Mouse (Mus musculus) adrenal gland, adult 18-20 months (tissue): ENCODE data around the gene D430041D05Rik. TPM values are rescaled to one million over a fixed set of nuclear protein-coding genes. Genes with fewer than 3 reads are reported as not detected.

Experiments
- DNase-seq, 2 experiments: peaks; one replicate each; pipeline ENCODE4 v3.0.0; 2021 to 2022; ENCODE audit warnings: low spot score in 2 of 2
- total RNA-seq, 2 experiments: library from RNA; stranded (reverse); gene quantifications; 1 replicate in 1 of 2; 2 replicates in 1 of 2; pipeline ENCODE4 v1.2.3; 2021

D430041D05Rik gene
- total RNA-seq, 2 experiments from 2014 or later, result 7.0 to 11.9 TPM

GRCm38 (mm10) chr2:104205623-104206022 is 205.2 kb downstream of the D430041D05Rik start:
- DNase-seq, result no peak

DNA sequence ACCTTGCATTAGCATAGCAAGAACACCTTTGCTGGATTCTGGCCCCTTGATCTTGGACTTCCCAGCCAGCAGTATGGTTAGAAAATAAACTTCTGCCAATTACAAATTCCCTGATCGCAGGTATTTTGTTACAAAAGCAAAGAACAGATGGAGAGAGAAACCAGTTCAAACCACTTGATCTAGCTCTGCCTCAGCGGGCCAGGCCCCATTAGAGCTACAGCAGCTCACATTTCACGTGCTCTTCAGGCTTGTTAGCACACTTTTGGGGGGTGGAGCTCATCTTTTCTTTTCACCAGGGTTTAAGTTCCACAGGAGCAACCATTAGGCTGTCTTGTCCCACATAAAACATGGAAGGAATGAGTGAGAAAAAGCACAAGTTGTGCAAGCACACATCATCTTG is 210.6 kb downstream of the D430041D05Rik start:
- DNase-seq, result no peak

DNA sequence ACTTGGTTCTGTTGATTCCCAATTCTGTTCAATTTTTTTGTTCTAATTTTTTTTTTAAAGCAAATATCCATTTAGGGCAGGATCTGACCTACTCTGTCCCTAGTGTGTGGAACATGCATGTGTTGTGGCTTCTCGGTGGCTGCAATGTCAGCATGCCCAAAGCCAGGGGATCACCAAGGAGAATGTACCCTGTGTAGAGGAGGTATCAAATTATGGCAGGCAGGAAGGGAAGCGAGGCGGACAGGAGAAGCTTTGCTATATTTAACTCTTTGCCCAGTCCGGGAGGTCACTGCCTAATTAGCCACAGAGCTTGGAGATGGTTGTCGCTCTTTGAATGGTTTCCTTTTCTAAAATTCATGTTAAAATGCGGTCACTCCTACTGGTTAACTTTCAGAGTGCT is 212.6 kb downstream of the D430041D05Rik start:
- no peak for DNase-seq

- no peak for DNase-seq
These were observed 213.5 kb downstream of the D430041D05Rik start for GRCm38 (mm10) chr2:104197281-104197680.

- DNase-seq, result no peak
These were observed 218.2 kb downstream of the D430041D05Rik start for GRCm38 (mm10) chr2:104192401-104193141.

- no peak for DNase-seq
These were observed 219.1 kb downstream of the D430041D05Rik start for GRCm38 (mm10) chr2:104191723-104192122.

DNA sequence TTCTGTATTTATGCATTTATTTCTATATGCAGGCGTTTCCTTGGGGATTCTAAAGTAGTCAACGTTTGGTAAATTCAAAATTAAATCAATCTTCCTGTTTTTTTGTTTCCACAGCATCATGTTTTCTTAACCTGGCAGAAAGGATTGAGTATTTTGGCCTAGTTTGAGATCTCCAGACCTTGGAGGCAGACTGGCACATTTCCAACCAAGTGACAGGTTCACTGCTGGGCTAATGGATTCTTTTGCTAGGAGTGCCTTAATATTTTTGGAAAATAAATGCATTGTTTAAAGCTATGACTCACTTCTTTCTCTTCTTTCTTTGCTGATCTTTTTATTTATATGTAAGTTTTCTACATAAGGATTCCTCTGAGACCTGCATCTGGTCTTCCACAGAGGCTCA is 222.0 kb downstream of the D430041D05Rik start:
- peak in 1 of 2 experiments; percentile 21 for DNase-seq

GRCm38 (mm10) chr2:104187073-104187472 is 223.7 kb downstream of the D430041D05Rik start:
- no peak for DNase-seq

DNA sequence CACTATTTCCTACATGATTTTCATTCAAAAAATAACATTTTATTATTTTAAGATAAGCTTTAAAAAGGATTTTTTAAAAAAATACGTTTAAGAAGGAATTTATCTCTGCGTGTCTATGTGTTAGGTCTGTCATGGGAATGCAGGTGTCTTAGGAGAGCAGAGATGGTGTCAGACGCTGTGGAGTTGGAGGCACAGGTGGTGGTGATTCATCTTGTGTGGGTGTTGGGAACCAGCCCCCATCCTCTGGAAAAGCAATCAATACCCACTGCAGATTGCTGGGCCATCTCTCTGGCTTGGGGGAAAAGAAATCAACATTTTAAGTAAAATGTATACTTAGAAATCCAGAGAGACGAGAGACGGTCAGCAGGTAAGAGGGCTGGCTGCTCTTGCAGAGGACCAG is 225.2 kb downstream of the D430041D05Rik start:
- no peak for DNase-seq

DNA sequence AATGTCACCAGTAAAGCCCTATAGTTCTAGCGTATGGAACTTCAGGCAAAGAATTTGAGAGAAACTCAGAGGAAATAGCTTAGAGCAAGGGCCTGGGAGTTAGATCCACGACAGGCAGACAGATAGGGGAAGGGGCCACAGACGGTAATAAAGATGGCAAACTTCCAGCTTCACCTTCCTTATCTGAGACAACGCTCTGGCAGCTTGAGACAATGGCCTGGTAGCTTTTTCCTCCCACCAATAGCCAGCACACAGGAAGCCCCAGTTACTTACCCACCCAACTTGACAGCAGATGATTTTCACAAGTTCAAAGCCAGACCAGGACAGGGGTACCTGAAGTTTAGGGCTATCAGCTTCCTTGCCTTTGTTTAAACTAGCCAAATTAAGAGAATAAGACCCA is 226.5 kb downstream of the D430041D05Rik start:
- DNase-seq, result no peak

GRCm38 (mm10) chr2:104183246-104183845 is 227.5 kb downstream of the D430041D05Rik start:
- DNase-seq, result no peak

- no peak for DNase-seq
These were observed 231.2 kb downstream of the D430041D05Rik start for GRCm38 (mm10) chr2:104179636-104180035.

GRCm38 (mm10) chr2:104178251-104178650 is 232.6 kb downstream of the D430041D05Rik start:
- DNase-seq, result no peak

DNA sequence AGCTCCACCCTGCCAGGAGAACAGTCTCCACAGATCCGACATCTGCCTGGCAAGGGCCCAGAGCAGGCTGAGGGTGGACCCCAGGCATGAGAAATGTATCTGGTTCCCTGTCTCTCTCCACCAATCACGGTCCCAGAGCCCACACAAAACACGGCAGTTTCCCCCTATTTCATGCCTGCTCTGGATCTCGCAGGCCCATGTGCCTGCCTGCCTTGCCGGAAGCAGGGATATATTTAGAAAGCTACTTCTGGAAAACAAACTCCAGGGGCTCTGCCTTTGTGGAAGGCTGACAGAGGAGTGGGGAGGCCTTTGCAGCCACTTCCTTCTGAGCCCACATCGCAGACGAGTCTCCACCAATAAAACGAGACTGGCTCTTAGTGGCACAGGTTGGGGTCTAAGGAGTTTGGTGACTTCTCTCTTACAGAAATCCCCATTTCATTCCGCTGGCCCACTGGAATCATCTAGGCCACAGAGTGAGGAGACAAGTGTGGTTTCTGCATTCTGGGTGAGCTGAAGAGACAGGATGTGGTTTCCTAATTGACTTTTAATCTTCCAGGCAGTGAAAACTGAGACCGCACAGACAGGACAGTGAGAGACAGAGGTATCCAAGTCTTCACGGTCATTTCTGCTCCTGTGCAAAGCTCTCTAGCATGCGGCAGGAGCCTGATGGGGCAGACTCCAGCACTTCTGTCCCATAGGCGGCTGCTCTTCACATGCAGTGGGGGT is 233.7 kb downstream of the D430041D05Rik start:
- DNase-seq, result no peak

GRCm38 (mm10) chr2:104176166-104176978 is 234.4 kb downstream of the D430041D05Rik start:
- DNase-seq, result no peak

GRCm38 (mm10) chr2:104175476-104176165 is 235.2 kb downstream of the D430041D05Rik start:
- DNase-seq, result no peak

GRCm38 (mm10) chr2:104173431-104173830 is 237.4 kb downstream of the D430041D05Rik start:
- DNase-seq, result no peak

- DNase-seq, result no peak
These were observed 238.0 kb downstream of the D430041D05Rik start for GRCm38 (mm10) chr2:104172695-104173348.

GRCm38 (mm10) chr2:104168186-104168896 is 242.5 kb downstream of the D430041D05Rik start:
- no peak for DNase-seq
